Mouse (Mus musculus): ENCODE measurements around the gene Per1. TPM values are rescaled to one million over a fixed set of nuclear protein-coding genes. Genes with fewer than 3 reads are reported as not detected.
A peak's percentile ranks its signal among the peaks of the same experiment; 100 is the strongest.

Gene Per1
- polyA plus RNA-seq (2012; rRNA removed) (19.3 and 25.4 TPM in 2 replicates), polyA plus RNA-seq (2014; fragmentation: Nextera tagmentation; extraction: Ambion mirVana) (16.0 and 22.5 TPM in 2 replicates)

GRCm38 (mm10) chr11:69094697-69095429, at the start of gene Per1:
Per1 (plus strand) TSS chr11:69095217.
- DNase-seq (ENCODE audit: low spot score) = peak; percentile 100

GRCm38 (mm10) chr11:69045531-69046394, 49.3 kb upstream of the Per1 start, which contains the start of gene Aurkb:
Aurkb (plus strand) TSS chr11:69045647.
- TF ChIP-seq POLR2A (IDR thresholded peaks at IDR 0.05; ENCODE audit: borderline replicate concordance, extremely low read depth, insufficient read depth, insufficient read length) = no peak
- no peaks in the 10 kb centered on the region for H3K27me3 ChIP-seq (ENCODE audit: control insufficient read depth, insufficient read depth, low read length)
- peak within 1 kb of the TSS; percentile 75 for H3K9ac ChIP-seq (ENCODE audit: low read depth, low read length, severe bottlenecking)
- peak within 1 kb of the TSS; percentile 88 for H3K27ac ChIP-seq (replicated peaks; ENCODE audit: low read depth, low read length)
- DNase-seq (ENCODE audit: low spot score) = peak; percentile 96
- peaks cover 28% of the 10 kb centered on the region for H3K36me3 ChIP-seq (ENCODE audit: control insufficient read depth, insufficient read depth, low read length)
- H3K4me2 ChIP-seq (replicated peaks; ENCODE audit: low read depth, low read length, severe bottlenecking) = peak within 1 kb of the TSS; percentile 81
- H3K9me3 ChIP-seq (ENCODE audit: control insufficient read depth, low read length) = no peaks in the 10 kb centered on the region
- 1% methylated on average over 51 of the region's 54 CpGs for WGBS
- peak within 1 kb of the TSS; percentile 83 for H3K4me3 ChIP-seq (replicated peaks; ENCODE audit: low read length)
- H3K4me1 ChIP-seq (ENCODE audit: control insufficient read depth, insufficient read depth, low read length) = peaks cover 14% of the 10 kb centered on the region; the same call in 1 of the 2 replicates
- ATAC-seq (ENCODE audit: low FRiP score, low read depth) = peak; percentile 58

More at GRCm38 (mm10) chr11:69094697-69095429, at the start of gene Per1:
- peak within 1 kb of the TSS; percentile 89 for H3K27ac ChIP-seq (replicated peaks; ENCODE audit: low read depth, low read length)
- H3K4me2 ChIP-seq (replicated peaks; ENCODE audit: low read depth, low read length, severe bottlenecking) = peak within 1 kb of the TSS; percentile 60
- H3K4me1 ChIP-seq (ENCODE audit: control insufficient read depth, insufficient read depth, low read length) = peaks cover 31% of the 10 kb centered on the region
- peak within 1 kb of the TSS; percentile 62 for H3K9ac ChIP-seq (ENCODE audit: low read depth, low read length, severe bottlenecking)
- ATAC-seq (ENCODE audit: low FRiP score, low read depth) = peak; percentile 91
- H3K36me3 ChIP-seq (ENCODE audit: control insufficient read depth, insufficient read depth, low read length) = peaks cover 30% of the 10 kb centered on the region
- under 1% methylated on average over 37 of the region's 37 CpGs for WGBS
- no peaks in the 10 kb centered on the region for H3K9me3 ChIP-seq (ENCODE audit: control insufficient read depth, low read length)
- 0 out of 2 replicates have a peak, but pooled peaks have one; percentile 16 for TF ChIP-seq POLR2A (IDR thresholded peaks at IDR 0.05; ENCODE audit: borderline replicate concordance, extremely low read depth, insufficient read depth, insufficient read length)
- H3K27me3 ChIP-seq (ENCODE audit: control insufficient read depth, insufficient read depth, low read length) = no peaks in the 10 kb centered on the region
- peak within 1 kb of the TSS; percentile 62 for H3K4me3 ChIP-seq (replicated peaks; ENCODE audit: low read length)

- Histone ChIP-seq H3K9me3 (ENCODE audit: control insufficient read depth, low read length) (no peaks in the 10 kb centered on the region), H3K4me2 (replicated peaks; ENCODE audit: low read depth, low read length, severe bottlenecking) (peak overlapping the region; percentile 81), H3K27me3 (ENCODE audit: control insufficient read depth, insufficient read depth, low read length) (no peaks in the 10 kb centered on the region), H3K36me3 (ENCODE audit: control insufficient read depth, insufficient read depth, low read length) (peaks cover 33% of the 10 kb centered on the region), H3K4me3 (replicated peaks; ENCODE audit: low read length) (peak overlapping the region; percentile 83), H3K4me1 (ENCODE audit: control insufficient read depth, insufficient read depth, low read length) (peaks cover 14% of the 10 kb centered on the region; the same call in 1 of the 2 replicates), H3K27ac (replicated peaks; ENCODE audit: low read depth, low read length) (no peak overlapping the region), H3K9ac (ENCODE audit: low read depth, low read length, severe bottlenecking) (peak overlapping the region; percentile 75)
- no peak for TF ChIP-seq POLR2A (IDR thresholded peaks at IDR 0.05; ENCODE audit: borderline replicate concordance, extremely low read depth, insufficient read depth, insufficient read length)
- DNase-seq (ENCODE audit: low spot score) = no peak
- 9% methylated on average over 9 of the region's 9 CpGs for WGBS
- ATAC-seq (ENCODE audit: low FRiP score, low read depth) = no peak
Measured at GRCm38 (mm10) chr11:69046395-69046774, 48.6 kb upstream of the Per1 start.

- Histone ChIP-seq H3K4me1 (ENCODE audit: control insufficient read depth, insufficient read depth, low read length) (peaks cover 14% of the 10 kb centered on the region; the same call in 1 of the 2 replicates), H3K4me3 (replicated peaks; ENCODE audit: low read length) (no peak overlapping the region), H3K27me3 (ENCODE audit: control insufficient read depth, insufficient read depth, low read length) (no peaks in the 10 kb centered on the region), H3K27ac (replicated peaks; ENCODE audit: low read depth, low read length) (no peak overlapping the region), H3K9me3 (ENCODE audit: control insufficient read depth, low read length) (no peaks in the 10 kb centered on the region), H3K9ac (ENCODE audit: low read depth, low read length, severe bottlenecking) (no peak overlapping the region), H3K36me3 (ENCODE audit: control insufficient read depth, insufficient read depth, low read length) (peaks cover 38% of the 10 kb centered on the region), H3K4me2 (replicated peaks; ENCODE audit: low read depth, low read length, severe bottlenecking) (peak overlapping the region; percentile 81; the same call in 1 of the 2 replicates)
- WGBS = 92% methylated on average over 12 of the region's 12 CpGs
- no peak for ATAC-seq (ENCODE audit: low FRiP score, low read depth)
- no peak for DNase-seq (ENCODE audit: low spot score)
- no peak for TF ChIP-seq POLR2A (IDR thresholded peaks at IDR 0.05; ENCODE audit: borderline replicate concordance, extremely low read depth, insufficient read depth, insufficient read length)
Measured at GRCm38 (mm10) chr11:69047592-69047991, 47.4 kb upstream of the Per1 start.

GRCm38 (mm10) chr11:69048151-69048550, 46.9 kb upstream of the Per1 start:
- H3K27me3 ChIP-seq (ENCODE audit: control insufficient read depth, insufficient read depth, low read length) = no peaks in the 10 kb centered on the region
- DNase-seq (ENCODE audit: low spot score) (no peak), ATAC-seq (ENCODE audit: low FRiP score, low read depth) (no peak)
- WGBS = 95% methylated on average over 14 of the region's 14 CpGs
- H3K27ac ChIP-seq (replicated peaks; ENCODE audit: low read depth, low read length) = no peak overlapping the region
- peaks cover 39% of the 10 kb centered on the region for H3K36me3 ChIP-seq (ENCODE audit: control insufficient read depth, insufficient read depth, low read length)
- TF ChIP-seq POLR2A (IDR thresholded peaks at IDR 0.05; ENCODE audit: borderline replicate concordance, extremely low read depth, insufficient read depth, insufficient read length) = no peak
- H3K4me2 ChIP-seq (replicated peaks; ENCODE audit: low read depth, low read length, severe bottlenecking) = no peak overlapping the region
- no peaks in the 10 kb centered on the region for H3K9me3 ChIP-seq (ENCODE audit: control insufficient read depth, low read length)
- peaks cover 14% of the 10 kb centered on the region; the same call in 1 of the 2 replicates for H3K4me1 ChIP-seq (ENCODE audit: control insufficient read depth, insufficient read depth, low read length)
- no peak overlapping the region for H3K9ac ChIP-seq (ENCODE audit: low read depth, low read length, severe bottlenecking)
- H3K4me3 ChIP-seq (replicated peaks; ENCODE audit: low read length) = no peak overlapping the region

All from limb, embryonic 14.5 days (tissue).